Mouse (Mus musculus): Measurements from ENCODE around the gene Tmem199. TPM values are rescaled to one million over a fixed set of nuclear protein-coding genes. Genes with fewer than 3 reads are reported as not detected.
A peak's percentile ranks its signal among the peaks of the same experiment; 100 is the strongest.

Tmem199 gene
- polyA plus RNA-seq, 1 experiment, result 41.3 TPM

DNA sequence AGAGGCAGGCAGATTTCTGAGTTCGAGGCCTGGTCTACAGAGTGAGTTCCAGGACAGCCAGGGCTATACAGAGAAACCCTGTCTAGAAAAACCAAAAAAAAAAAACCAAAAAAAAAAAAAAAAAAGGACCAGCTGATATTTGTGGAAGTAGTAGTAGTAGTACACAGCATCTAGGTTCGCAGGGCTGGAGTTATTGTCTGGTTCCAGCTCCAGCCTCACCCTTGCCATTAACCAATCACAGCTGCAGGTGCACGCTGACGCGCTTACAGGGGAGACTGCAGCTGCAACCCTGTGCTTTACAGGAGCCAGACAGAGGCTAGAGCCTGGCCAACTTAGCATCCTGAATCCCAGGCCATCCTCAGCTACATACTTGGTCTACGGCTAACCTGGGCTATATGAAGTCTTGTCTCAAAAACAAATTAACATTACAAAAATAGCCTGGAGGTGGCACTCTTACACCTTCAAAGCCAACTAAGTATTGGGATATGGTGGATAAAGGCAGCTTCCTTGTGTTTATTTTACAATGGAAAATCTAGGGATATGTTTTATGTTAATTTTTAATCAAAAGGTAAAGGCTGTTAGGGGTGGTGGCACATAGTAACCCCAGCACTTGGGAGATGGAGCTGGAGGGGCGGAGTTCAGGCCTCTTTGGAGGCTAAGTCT, 32.6 kb upstream of the Tmem199 start:
- Histone ChIP-seq H3ac (ENCODE audit: control insufficient read depth, insufficient read length, low read depth) (no peak overlapping the region), H3K79me2 (ENCODE audit: control insufficient read depth, insufficient read depth) (peaks cover 67% of the 10 kb centered on the region), H3K36me3 (ENCODE audit: control insufficient read depth, insufficient read depth) (peaks cover 72% of the 10 kb centered on the region), H3K4me3 (ENCODE audit: insufficient read depth, poor library complexity, severe bottlenecking) (no peak overlapping the region), H3K79me3 (ENCODE audit: low read depth) (peaks cover 59% of the 10 kb centered on the region), H3K27me3 (ENCODE audit: control insufficient read depth, insufficient read depth, insufficient read length) (no peaks in the 10 kb centered on the region)
- TF ChIP-seq CEBPB (IDR thresholded peaks at IDR 0.05; ENCODE audit: low read depth) (no peak), MYOG (IDR thresholded peaks at IDR 0.05; ENCODE audit: control insufficient read depth, extremely low read depth, insufficient read length) (no peak), CTCF (IDR thresholded peaks at IDR 0.05; ENCODE audit: control insufficient read depth, insufficient read depth, insufficient read length) (no peak), MAX (IDR thresholded peaks at IDR 0.05) (no peak), USF1 (IDR thresholded peaks at IDR 0.05; ENCODE audit: low read depth) (no peak), MYOD1 (IDR thresholded peaks at IDR 0.05; ENCODE audit: control insufficient read depth, insufficient read length, low read depth) (no peak), FOSL1 (IDR thresholded peaks at IDR 0.05; ENCODE audit: insufficient read depth, low read length, poor library complexity, severe bottlenecking) (no peak)

GRCm38 (mm10) chr11:78540358-78540757, 28.4 kb upstream of the Tmem199 start:
- Histone ChIP-seq H3K79me3 (ENCODE audit: low read depth) (peaks cover 51% of the 10 kb centered on the region), H3K36me3 (ENCODE audit: control insufficient read depth, insufficient read depth) (peaks cover 69% of the 10 kb centered on the region), H3ac (ENCODE audit: control insufficient read depth, insufficient read length, low read depth) (no peak overlapping the region), H3K4me3 (ENCODE audit: insufficient read depth, poor library complexity, severe bottlenecking) (no peak overlapping the region), H3K79me2 (ENCODE audit: control insufficient read depth, insufficient read depth) (peaks cover 64% of the 10 kb centered on the region), H3K27me3 (ENCODE audit: control insufficient read depth, insufficient read depth, insufficient read length) (no peaks in the 10 kb centered on the region)
- TF ChIP-seq CEBPB (IDR thresholded peaks at IDR 0.05; ENCODE audit: low read depth) (no peak), CTCF (IDR thresholded peaks at IDR 0.05; ENCODE audit: control insufficient read depth, insufficient read depth, insufficient read length) (no peak), MYOG (IDR thresholded peaks at IDR 0.05; ENCODE audit: control insufficient read depth, extremely low read depth, insufficient read length) (no peak), MAX (IDR thresholded peaks at IDR 0.05) (no peak), USF1 (IDR thresholded peaks at IDR 0.05; ENCODE audit: low read depth) (no peak), MYOD1 (IDR thresholded peaks at IDR 0.05; ENCODE audit: control insufficient read depth, insufficient read length, low read depth) (no peak), FOSL1 (IDR thresholded peaks at IDR 0.05; ENCODE audit: insufficient read depth, low read length, poor library complexity, severe bottlenecking) (no peak)

DNA sequence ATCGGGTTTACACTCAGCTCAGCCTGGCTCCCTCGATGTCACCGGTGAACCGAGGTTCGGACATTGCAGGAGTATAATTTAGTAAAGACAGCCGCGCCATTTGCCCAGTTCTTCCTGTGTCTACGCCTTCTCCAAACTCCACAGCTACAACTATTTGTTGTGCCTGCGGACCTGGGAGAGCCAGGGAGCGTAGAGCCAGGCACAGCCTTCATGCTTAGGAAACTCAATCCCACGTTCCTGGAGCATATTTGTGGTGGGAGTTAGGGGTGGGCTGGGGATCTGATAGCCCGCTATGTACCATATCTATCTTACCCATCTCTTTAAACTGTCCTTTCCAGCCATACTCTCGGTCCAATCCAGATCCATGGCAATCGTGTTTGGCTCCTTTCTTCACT, 24.7 kb upstream of the Tmem199 start:
- Histone ChIP-seq H3K79me2 (ENCODE audit: control insufficient read depth, insufficient read depth) (peaks cover 77% of the 10 kb centered on the region), H3K4me3 (ENCODE audit: insufficient read depth, poor library complexity, severe bottlenecking) (peak overlapping the region; percentile 93), H3ac (ENCODE audit: control insufficient read depth, insufficient read length, low read depth) (peak overlapping the region; percentile 87), H3K79me3 (ENCODE audit: low read depth) (peaks cover 63% of the 10 kb centered on the region), H3K27me3 (ENCODE audit: control insufficient read depth, insufficient read depth, insufficient read length) (no peaks in the 10 kb centered on the region), H3K36me3 (ENCODE audit: control insufficient read depth, insufficient read depth) (peaks cover 35% of the 10 kb centered on the region)
- TF ChIP-seq CEBPB (IDR thresholded peaks at IDR 0.05; ENCODE audit: low read depth) (no peak), FOSL1 (IDR thresholded peaks at IDR 0.05; ENCODE audit: insufficient read depth, low read length, poor library complexity, severe bottlenecking) (no peak), CTCF (IDR thresholded peaks at IDR 0.05; ENCODE audit: control insufficient read depth, insufficient read depth, insufficient read length) (no peak), USF1 (IDR thresholded peaks at IDR 0.05; ENCODE audit: low read depth) (no peak), MYOD1 (IDR thresholded peaks at IDR 0.05; ENCODE audit: control insufficient read depth, insufficient read length, low read depth) (no peak), MAX (IDR thresholded peaks at IDR 0.05) (no peak), MYOG (IDR thresholded peaks at IDR 0.05; ENCODE audit: control insufficient read depth, extremely low read depth, insufficient read length) (no peak)

- Histone ChIP-seq H3K27me3 (ENCODE audit: control insufficient read depth, insufficient read depth, insufficient read length) (no peaks in the 10 kb centered on the region), H3K79me3 (ENCODE audit: low read depth) (peaks cover 66% of the 10 kb centered on the region), H3ac (ENCODE audit: control insufficient read depth, insufficient read length, low read depth) (peak within 1 kb of the TSS; percentile 95), H3K36me3 (ENCODE audit: control insufficient read depth, insufficient read depth) (peaks cover 30% of the 10 kb centered on the region), H3K4me3 (ENCODE audit: insufficient read depth, poor library complexity, severe bottlenecking) (peak within 1 kb of the TSS; percentile 93), H3K79me2 (ENCODE audit: control insufficient read depth, insufficient read depth) (peaks cover 82% of the 10 kb centered on the region)
- TF ChIP-seq MAX (IDR thresholded peaks at IDR 0.05) (peak; percentile 83), MYOD1 (IDR thresholded peaks at IDR 0.05; ENCODE audit: control insufficient read depth, insufficient read length, low read depth) (no peak)
Observed at GRCm38 (mm10) chr11:78536080-78536689, 24.2 kb upstream of the Tmem199 start, which contains the start of the genes Tnfaip1 and Ift20. Tnfaip1 (minus strand) TSS chr11:78536332. Ift20 (plus strand) TSS chr11:78536361.

- Histone ChIP-seq H3K27me3 (ENCODE audit: control insufficient read depth, insufficient read depth, insufficient read length) (no peaks in the 10 kb centered on the region), H3K79me2 (ENCODE audit: control insufficient read depth, insufficient read depth) (peaks cover 88% of the 10 kb centered on the region), H3K4me3 (ENCODE audit: insufficient read depth, poor library complexity, severe bottlenecking) (peak overlapping the region; percentile 93), H3K79me3 (ENCODE audit: low read depth) (peaks cover 72% of the 10 kb centered on the region), H3ac (ENCODE audit: control insufficient read depth, insufficient read length, low read depth) (peak overlapping the region; percentile 95), H3K36me3 (ENCODE audit: control insufficient read depth, insufficient read depth) (peaks cover 24% of the 10 kb centered on the region)
- no peak for TF ChIP-seq MAX (IDR thresholded peaks at IDR 0.05)
- no peak for TF ChIP-seq CTCF (IDR thresholded peaks at IDR 0.05; ENCODE audit: control insufficient read depth, insufficient read depth, insufficient read length)
- no peak for TF ChIP-seq USF1 (IDR thresholded peaks at IDR 0.05; ENCODE audit: low read depth)
- TF ChIP-seq MYOG (IDR thresholded peaks at IDR 0.05; ENCODE audit: control insufficient read depth, extremely low read depth, insufficient read length), result no peak
- TF ChIP-seq FOSL1 (IDR thresholded peaks at IDR 0.05; ENCODE audit: insufficient read depth, low read length, poor library complexity, severe bottlenecking), result no peak
- TF ChIP-seq CEBPB (IDR thresholded peaks at IDR 0.05; ENCODE audit: low read depth), result no peak
- no peak for TF ChIP-seq MYOD1 (IDR thresholded peaks at IDR 0.05; ENCODE audit: control insufficient read depth, insufficient read length, low read depth)
Observed at GRCm38 (mm10) chr11:78535376-78536079, 23.6 kb upstream of the Tmem199 start.
